Mouse (Mus musculus) c-Kit-positive CD71-negative TER-119-negative erythroid progenitor cells, embryonic 14.5 days (primary cell): ENCODE results near the gene Nav1.

Experiments
- DNase-seq: peaks from one replicate; pipeline ENCODE4 v3.0.0-alpha.2; 2013; ENCODE audit warnings: low read depth

Gene Nav1

DNA sequence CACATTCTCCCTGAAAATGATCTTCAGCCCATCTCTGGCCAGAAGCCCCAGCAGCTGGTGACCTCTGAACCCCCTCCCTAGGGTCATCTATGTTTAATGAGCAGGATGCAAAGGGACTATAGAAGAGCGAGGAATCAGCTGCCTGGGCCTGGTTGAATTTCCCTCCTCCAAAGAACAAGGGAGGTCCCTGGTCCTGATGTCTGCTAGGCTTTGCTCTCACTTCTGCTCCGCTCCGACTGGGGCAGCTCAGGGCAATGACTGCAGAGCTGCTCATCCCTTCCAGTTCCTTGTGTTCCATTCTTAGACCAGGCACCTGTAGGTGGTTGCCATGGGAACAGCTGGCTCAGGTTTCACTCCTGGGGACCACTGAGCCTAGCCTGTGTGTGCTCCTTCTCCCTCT is 56.2 kb downstream of the Nav1 start:
- no peak for DNase-seq

DNA sequence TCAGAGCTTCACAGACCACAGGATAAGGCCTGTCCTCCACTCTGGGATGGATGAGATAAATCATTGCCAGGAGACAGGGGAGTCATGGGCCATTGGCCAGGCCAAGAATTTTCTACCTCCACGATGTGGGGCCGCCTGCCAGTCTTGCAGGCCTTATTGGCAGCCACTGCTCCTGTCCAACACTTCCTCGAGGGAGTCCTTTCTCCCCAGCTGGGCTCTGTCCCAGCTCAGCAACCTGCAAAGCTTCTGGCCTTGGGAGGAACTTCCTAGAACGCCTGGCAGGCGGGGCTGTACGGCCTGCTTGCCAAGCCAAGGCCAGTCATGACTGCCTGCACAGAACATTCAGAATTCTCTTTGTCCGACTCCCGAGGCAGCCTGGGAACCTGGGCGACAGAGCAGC is 58.3 kb downstream of the Nav1 start:
- no peak for DNase-seq

DNA sequence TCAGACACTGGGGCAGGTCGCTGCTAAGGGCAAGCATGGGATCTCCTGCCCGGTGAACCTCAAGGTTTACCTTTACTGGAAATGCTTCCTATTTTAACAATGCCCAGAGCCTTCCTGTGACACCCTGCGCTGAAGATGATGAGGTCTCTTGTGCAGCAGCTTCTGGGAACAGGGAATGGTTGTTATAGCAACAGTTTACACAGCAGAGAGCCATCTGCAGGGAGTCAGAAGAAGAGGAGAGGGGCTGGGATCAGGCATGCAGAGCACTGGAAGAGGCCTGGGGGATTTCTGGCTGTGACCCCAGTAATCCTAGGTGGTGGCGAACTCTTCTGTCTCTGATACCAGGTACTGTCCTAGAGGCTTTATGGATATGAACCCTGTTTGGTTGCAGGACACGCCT is 61.0 kb downstream of the Nav1 start:
- no peak for DNase-seq

DNA sequence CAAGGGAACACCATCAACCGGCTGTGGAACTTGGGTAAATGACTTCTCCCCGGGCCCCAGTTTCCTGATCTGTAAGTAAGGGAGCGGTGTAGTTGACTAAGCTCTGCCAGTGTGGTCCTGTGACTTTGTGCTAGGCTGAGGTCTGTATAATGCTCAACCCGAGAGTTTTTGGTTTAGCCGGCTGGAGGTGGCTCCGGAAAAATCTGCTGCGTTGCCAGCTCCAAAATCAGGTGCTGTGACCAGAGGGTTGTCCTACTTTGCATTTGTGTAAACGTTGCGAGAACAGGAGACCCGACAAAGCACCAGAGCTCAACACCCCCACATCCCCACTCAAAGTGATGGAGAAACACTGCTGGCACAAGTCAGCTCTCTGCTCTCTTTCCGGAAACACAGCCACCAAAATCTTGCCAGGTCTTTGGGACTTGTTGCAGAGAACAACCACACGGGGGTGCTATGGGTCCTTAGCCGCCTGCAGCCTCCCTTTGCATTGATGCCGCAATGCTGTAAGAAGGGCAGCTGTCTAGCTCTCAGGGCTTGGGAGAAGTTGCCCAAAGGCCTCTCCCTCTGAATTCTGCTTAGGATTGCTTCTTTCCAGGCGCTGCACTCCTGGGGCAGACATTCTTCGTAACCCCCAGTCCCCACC is 62.5 kb downstream of the Nav1 start:
- DNase-seq: peak; percentile 48

DNA sequence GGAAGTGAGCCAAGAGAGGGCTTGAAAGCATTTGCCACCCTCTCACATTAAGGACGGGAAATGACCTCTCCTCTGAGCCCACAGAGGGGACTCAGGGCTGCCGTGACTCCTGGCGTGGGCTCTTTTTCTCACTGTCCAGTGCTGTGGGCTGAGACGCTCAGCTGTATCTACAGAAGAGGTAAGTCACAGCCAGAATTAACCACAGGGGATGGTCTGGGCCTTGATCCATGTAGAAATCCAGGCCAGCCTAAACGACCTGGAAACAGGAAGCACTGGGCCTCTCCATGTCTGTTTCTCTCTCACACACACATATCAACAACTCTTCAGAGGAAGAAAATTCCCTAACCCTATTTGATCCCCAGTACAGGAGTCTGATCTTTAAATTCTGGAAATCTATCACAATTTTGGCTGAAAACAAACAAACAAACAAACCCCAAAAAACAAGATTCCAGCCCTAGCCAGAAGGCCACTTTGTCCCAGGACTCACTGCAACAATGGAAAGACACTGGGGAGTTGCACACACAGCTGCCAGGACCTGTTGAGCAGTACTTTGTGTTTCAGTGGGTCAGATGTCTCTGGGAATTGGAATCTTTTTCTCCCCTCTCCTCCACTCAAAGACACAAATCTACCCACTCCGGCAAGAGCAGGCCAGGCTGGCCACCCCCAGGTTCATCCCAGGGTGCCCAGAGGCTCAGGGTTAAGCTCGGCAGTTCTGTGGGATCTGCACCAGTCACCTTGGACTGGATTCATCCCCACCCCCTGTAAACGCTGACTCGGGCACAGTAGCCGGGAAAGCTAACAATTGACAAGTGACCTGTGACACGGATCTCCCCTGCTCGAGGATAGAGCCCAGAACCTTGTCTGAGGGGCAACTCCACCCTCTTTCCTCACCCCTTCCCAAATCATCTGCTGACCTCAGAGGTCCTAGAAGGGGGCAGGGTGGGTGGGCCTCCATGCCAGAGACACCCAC is 64.0 kb downstream of the Nav1 start:
- no peak for DNase-seq

DNA sequence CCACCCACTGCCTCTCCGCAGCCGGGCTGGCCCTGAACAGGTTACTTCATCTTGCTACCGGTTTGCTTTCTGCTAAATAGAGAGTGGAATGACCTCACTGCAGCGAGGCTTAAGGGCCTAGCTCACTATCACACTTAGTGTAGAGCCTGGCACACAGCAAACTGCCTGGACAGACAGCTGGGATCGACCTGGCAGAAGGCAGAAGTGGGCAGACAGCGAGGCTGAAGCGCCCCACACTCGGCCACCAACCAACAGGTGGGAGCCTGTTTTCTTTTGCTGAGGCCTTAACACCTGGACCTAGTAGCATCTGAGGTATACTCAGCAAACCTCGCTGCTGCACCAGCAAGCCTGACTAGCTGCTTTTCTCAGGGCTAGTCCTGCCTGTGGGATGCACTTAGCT is 65.0 kb downstream of the Nav1 start:
- DNase-seq: no peak

DNA sequence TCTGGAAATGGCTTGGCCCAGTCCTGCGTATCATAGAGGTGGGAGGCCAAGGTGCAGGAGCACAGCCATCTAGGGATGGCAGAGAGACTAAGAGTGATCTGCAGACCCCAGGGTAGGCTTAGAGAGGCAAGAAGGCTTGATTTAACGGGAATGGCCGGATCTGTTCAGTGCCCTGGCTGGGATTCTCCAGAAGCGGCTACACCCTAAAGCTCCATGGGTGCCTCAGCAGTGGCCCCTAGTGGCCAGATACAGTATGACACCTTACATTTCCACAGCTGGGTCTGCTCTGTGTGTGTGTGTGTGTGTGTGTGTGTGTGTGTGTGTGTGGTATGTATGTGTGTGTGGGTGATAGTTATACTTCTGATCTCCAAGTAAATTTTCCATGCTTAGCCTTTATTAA is 66.8 kb downstream of the Nav1 start:
- DNase-seq: peak; percentile 73

DNA sequence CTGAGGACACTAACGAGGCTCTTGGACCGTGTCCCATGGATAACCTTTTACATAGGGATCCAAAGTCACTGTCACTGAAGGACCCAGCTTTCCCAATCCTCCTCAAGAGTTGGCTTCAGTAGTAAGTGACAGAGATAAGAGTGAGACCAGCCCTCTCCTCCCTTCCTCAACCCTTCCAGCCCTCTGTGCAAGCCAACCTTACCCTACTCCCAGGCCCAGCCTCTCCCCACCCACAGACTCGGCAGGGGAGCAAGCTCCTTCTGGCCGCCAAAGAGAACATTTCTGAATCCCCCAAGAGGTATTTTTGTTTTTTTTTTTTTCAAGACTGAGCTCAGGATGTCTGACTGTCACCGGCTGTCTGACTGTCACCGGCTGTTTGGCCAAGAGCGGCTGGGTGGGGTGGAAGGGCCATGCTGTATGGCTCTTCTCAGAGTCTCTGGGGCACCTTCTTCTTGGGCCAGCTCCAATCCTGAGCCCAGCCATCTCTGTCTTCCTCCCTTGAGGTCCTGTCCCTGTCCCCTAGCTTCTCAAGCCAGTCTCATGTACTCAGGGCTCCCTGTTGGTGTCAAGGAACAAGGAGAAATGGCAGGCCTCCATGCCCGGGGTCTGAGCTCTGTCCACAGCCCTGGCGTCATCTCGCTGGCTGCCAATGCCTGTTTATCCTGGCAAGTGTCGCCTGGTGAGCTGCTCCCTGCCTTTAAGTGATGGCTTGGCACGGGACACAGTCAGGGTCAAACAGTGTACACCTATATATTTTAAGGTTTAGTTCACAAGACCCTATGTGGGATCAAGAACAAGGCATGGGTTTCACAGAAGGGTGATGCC is 68.4 kb downstream of the Nav1 start:
- no peak for DNase-seq

DNA sequence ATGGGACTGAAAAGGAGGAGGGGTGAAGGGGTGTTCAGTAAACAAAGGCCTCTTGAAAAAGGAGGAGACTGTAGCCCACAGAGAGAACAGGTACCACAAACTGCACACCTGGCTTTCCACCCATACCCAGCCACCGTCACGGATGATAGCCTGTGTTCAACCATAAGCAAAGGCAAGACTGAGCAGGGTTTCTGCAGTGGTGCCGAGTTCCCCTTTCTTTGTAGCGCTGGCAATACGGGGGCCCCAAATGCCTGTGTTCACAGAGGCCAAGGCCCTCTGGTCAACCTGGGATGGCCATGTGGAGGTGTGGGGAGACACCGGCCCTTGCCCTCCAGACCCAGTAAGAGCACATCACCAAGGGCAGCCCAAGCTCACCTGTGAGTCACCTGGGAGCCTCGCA is 70.3 kb downstream of the Nav1 start:
- DNase-seq: no peak

DNA sequence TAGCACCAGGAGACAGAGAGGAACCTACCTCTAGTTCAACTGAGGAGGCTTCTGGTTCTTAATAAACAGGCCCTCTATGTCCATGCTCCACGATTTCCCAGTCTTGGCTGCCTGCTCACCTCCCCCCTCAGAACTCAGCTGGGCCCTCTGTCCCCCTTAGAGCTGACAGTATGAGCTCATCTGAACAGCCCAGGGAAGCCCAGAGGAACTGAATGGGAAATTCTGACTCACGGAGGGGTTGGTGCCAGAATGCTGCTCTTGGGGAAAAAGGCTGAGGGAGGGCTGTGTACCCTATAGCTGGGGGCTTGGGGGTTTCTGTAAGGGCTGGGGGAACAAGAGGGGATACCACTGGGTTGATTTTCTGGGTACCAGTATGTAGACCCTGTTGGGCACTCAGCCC is 70.8 kb downstream of the Nav1 start:
- DNase-seq: no peak

DNA sequence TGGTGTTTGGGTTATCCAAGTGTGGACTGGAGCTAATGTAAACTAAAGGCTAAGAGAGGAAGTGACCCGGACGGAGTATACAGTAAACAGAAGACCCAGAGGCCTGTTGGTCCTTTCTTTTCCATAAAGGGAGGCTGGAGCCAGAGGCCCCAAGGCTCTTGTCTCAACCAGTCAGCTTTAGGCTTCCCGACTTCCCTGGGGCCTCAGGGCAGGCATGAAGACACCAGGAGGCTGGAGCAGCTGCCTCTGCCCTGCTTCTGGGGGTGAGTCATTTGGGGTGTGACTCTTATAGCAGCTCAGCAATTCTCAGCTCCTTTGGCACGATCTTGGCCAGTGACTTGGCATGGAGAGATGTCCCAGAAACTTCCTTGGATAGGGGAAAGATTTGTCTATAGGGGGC is 71.8 kb downstream of the Nav1 start:
- no peak for DNase-seq

DNA sequence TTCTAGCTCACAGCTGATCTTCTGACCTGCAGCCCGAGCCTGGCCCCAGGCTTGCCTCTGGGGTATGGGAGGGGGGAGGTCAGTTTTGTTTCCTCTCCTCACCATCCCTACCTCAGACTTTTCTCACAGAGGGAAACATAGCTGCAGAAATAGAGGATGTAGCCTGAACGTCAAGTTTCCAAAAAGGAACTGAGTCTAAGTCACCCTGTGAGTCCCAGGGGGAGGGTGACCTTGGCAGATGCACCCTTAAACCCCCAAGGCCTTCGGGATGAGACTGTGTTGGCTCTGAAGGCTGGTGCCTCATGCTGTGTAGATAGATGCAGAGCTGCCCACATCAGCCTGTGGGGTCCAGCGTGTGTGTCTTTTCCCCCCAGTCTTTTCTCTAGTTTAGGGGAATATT is 72.3 kb downstream of the Nav1 start:
- DNase-seq: no peak

DNA sequence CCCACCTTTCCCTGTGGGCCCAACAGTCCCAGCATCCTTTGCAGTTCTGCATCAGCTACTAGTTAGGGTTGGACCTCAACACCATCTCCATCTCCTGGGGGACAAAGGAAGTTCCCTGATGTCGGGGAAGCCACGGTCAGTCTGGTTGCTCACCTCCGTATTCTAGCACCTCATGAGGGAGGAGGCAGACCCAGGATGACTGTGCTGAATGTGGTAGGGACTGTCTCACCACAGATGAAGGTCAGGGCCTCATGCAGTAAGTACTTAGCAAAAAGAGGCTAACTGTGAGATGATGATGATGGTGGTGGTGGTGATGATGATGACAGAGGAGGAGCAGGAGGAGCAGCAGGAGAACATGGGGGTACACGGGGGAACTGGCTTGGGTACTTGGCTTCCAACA is 73.0 kb downstream of the Nav1 start:
- no peak for DNase-seq

DNA sequence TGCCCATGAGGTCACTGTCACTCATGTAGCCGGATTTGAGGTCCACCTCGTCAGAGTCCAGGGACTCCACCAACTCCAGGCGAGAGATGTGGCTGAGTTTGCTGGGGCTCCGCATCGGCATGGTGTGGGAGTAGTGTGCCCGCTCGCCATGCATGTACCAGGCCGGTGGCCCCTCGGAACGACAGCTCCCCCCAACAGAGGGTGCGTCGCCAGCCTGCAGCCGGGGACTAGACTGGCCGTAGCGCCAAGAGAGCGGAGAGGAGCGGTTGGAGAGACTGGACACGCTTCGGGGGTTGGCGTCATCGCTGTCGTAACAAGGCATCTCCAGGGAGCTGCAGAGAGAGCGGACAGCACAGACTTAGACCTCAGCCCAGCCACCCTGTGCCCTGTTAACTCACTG is 74.7 kb downstream of the Nav1 start:
- DNase-seq: no peak

DNA sequence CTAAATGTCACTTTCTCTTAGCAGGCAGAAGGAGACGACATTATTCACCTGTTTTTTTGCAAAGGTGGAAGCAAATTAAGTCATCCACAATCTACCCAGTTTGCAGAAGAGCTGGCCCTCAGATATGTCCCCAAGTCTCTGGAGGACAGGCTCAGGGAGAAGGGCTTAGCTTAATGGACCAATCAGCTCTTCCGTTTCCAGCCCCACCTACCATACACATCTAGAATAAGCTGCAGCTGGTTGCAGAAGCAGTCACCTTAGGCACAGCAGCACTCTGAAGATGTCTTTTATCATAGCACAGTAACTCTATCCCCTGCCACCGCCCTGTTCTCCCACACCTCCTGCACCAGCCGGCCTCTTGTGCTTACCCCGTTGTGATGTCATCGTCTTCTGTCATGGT is 75.1 kb downstream of the Nav1 start:
- no peak for DNase-seq

DNA sequence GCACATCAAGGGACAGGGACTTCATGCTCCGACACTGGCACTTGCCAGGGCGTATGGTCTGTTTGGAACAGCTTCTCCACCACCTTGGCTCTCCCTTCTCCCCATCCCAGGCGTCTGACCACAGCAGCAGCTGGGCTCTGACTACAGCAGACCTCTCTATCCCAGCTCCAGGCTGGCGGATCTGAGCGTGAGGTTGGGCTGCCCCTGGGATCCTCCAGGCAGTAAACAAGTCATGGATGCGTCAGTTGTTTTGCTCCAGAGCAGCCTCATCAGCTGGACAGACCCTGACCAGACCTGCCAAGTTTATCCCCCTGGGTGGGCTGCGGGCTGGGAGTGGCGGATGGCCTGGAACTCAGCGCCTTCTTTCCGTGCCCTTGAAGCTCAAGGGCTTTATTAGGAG is 76.0 kb downstream of the Nav1 start:
- no peak for DNase-seq

DNA sequence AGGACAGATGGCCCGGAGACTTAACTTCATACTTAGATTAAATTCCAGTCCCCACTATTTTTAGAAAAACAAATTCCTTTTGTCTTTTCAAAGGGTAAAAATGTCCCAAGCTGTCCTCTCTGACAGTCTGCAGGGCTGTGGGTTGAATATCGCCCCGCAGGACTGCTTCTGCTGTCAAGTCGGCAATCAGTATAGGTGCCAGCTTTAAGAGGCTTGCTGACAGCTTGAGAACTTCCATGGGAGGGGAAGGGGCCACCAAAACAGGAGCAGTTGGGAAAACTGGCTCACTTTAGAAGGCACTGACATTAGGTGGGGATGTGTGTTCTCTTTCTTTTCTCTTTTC is 82.6 kb downstream of the Nav1 start:
- no peak for DNase-seq

DNA sequence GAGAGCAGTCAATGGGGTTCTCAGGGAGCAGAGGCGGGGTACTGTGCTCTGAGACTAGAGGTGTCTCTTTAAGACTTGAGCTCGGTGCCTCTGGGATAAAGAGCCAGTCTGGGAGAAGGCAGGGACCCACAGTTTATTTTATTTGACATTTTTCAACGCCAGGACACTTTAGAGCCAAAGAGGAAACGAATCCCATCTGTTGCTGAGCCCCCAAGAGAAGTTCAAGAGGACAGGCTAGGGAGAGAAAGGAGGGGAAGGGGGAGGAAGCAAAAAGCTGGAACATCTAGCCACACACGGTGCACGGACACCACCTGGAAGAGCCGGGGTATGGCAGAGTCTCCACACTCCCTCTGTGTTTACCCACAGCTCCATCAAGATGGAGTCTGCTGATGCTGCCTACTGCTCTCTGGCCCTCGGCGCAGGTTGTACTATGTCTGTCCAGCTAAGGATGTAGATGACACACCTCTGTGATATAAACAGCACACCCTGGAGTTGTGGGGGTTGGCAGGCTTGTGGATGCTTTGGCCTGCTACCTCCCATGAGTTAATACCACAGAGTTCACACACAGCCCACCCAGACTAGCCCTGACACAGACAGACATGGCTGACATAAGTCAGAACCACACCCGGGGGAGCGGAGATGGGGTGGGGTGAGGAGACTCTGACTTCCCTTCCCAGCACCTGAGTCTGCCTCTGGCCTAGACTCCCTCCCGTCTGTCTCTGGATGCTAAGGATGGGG is 83.1 kb downstream of the Nav1 start:
- DNase-seq: no peak

DNA sequence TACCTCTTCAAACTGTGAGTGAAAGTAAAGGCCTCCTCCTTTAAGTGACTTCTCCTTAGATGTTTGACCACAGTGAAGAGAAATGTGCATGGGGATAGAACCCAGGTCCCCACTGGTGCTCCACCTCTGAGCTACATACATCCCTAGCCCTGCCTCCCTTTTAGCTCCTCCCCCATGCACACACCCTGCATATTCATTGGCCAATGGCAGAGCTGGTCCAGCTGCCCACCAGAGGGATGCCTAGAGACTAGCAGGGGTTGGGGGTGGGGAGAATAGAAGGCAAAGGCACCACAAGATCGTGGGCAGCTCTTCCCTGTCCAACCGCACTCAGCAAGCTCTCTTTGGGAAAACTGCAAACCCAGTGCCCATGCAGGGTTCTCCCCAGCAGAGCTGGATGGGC is 83.8 kb downstream of the Nav1 start:
- DNase-seq: no peak

DNA sequence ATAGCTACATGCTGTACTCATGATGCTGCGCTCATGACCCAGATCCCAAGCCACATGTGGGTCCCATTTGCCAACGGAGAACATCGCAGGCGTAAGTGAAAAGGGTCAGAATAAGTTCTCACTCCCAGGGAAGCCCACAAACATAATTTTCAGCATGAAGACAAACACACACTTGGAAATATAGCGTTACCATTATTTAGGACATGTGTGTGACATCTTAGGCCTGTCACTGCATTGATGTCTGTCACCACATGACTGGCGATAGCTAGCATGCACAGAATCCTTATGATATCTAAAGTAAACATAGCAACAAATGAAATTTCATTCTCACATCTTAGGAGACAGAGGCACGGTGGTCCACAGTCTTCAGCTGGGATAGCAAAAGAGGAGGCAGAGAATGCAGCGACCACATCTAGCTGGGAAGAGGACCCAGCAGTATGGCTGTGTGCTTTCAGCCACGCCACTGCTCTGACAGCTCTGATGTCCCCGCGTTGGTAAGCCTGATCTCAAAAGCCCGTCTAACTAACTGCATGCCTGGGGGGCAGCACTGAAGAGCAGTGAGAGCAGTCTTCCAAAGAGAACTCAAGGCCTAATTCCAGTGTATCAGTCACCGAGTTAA is 86.4 kb downstream of the Nav1 start:
- no peak for DNase-seq

DNA sequence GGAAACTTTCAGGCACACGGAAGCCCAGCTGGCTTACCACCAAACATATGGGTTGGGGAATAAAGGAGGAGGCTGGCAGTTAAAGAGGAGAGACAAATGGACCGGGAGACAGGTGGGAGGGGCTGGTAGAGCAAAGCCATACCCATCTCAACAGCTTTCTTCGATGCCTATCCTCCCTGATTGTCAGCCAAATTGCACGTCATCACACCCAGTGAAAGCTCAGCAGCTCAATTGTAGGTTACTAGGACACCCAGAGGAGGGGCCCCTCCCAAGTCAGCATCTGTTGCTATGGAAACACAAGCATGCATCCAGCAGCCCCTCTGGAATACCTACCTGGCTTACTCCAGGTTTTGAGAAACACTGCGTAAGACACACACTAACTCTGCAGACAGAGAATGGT is 88.4 kb downstream of the Nav1 start:
- DNase-seq: no peak

DNA sequence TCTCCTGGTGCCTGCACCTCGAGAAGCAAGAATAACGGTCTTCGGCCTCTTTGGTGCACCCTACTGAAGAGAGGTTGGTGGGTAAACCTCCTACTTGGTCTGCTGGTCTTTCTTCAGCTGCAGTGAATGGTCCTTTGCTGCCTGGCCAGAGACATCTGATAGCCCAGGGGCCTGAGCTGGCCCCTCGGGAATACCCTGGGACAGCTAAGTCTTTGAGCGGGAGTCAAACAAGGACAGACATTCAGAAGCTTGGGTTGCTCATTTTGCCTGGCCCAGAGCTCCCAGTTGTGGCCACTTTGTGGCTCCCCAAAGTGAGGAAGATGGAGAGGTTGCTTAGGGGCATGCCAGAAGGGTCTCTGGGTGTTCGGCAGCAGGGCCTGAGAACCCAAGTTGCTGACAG is 89.6 kb downstream of the Nav1 start:
- DNase-seq: no peak
